Mouse (Mus musculus) midbrain, embryonic 12.5 days (tissue): ENCODE measurements at regions not wholly inside any gene's neighbourhood (a gene's known extent, or its start where the extent isn't known, plus 50 kb on each side); places are given as distances from the start of the nearest gene placed in this dataset.

Experiments
- ATAC-seq: fragments of 200-750 bp; cut with Nextera tagmentation; 2 replicates; pipeline ENCODE4 v1.8.0; 2017; ENCODE audit warnings: low read depth, moderate TSS enrichment, moderate library complexity; ENCODE audit not compliant: low FRiP score
- H3K27ac ChIP-seq: fragments of 300-500 bp; sonication (generic); replicated peaks from 2 replicates; pipeline ENCODE4 v1.5.1; 2016; ENCODE audit warnings: mild to moderate bottlenecking
- H3K27me3 ChIP-seq: fragments of 300-500 bp; sonication (generic); 2 replicates; pipeline ENCODE4 v1.6.1; 2016; ENCODE audit warnings: mild to moderate bottlenecking
- H3K36me3 ChIP-seq: fragments of 300-500 bp; sonication (generic); 2 replicates; pipeline ENCODE4 v1.6.1; 2016
- H3K4me1 ChIP-seq: fragments of 300-500 bp; sonication (generic); 2 replicates; pipeline ENCODE4 v1.6.1; 2016
- H3K4me2 ChIP-seq: fragments of 300-500 bp; sonication (generic); replicated peaks from 2 replicates; pipeline ENCODE4 v1.6.1; 2016; ENCODE audit warnings: mild to moderate bottlenecking, moderate library complexity
- H3K4me3 ChIP-seq: fragments of 300-500 bp; sonication (generic); 2 replicates; pipeline ENCODE4 v1.5.1; 2016; ENCODE audit warnings: mild to moderate bottlenecking
- H3K9ac ChIP-seq: fragments of 300-500 bp; sonication (generic); replicated peaks from 2 replicates; pipeline ENCODE4 v1.6.1; 2016; ENCODE audit warnings: mild to moderate bottlenecking, moderate library complexity
- H3K9me3 ChIP-seq: fragments of 300-500 bp; sonication (generic); 2 replicates; pipeline ENCODE4 v1.6.1; 2016; ENCODE audit warnings: mild to moderate bottlenecking
- WGBS: fragments of 180-500 bp; shearing (Covaris S2); methylation state at CpG from one replicate; pipeline ENCODE4 v1.1.7; 2016; 5-methylcytosine and 5-hydroxymethylcytosine counted together

DNA sequence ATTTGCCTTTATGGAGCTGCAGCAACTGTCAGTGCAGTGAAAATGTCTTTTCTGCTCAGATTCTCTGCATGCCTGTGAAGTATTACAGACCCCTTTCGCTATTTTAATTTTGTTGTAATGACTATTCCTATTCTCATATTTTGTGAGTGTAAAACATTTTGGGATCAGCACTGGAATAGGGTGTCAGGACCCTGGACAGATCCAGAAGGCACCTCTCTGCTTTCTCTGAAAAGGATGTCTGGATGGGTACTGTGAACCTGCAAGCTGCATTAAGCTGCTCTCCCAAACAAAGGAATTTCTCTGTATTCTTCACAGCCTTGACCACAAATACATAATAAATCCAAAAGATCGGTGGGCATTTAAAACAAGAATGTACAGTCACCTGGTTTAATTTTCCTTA is 460.8 kb downstream of the Rapgef2 start:
- Histone ChIP-seq H3K9ac (no peak overlapping the region), H3K4me1 (no peaks in the 10 kb centered on the region), H3K27me3 (no peaks in the 10 kb centered on the region), H3K36me3 (no peaks in the 10 kb centered on the region), H3K27ac (no peak overlapping the region), H3K4me3 (no peak overlapping the region), H3K4me2 (no peak overlapping the region), H3K9me3 (no peaks in the 10 kb centered on the region)
- 56% methylated on average over 2 of the region's 2 CpGs for WGBS
- ATAC-seq = no peak

DNA sequence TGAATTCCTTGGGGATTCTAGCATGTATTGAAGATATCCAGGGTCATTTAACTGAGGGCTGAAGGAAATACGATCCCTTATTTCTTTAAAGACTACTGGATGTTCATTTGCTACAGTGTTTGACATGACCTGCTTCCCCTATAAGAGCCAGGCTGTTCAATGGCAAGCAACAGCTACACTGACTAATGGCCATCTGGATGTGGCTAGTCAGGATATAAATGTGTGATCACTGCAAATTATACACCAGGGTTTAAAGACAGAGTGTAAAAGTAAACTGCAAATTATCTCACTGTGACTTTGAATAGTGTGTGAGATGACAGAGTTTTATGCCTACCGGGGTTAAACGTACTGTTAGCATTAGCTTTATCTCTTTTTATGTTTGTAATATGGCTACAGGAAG is 473.9 kb downstream of the Rapgef2 start:
- no peak overlapping the region for H3K27ac ChIP-seq
- WGBS = 88% methylated on average over 3 of the region's 3 CpGs
- no peak overlapping the region for H3K9ac ChIP-seq
- H3K27me3 ChIP-seq = no peaks in the 10 kb centered on the region
- H3K36me3 ChIP-seq = no peaks in the 10 kb centered on the region
- no peak for ATAC-seq
- no peak overlapping the region for H3K4me2 ChIP-seq
- no peaks in the 10 kb centered on the region for H3K9me3 ChIP-seq
- H3K4me1 ChIP-seq = no peaks in the 10 kb centered on the region
- H3K4me3 ChIP-seq = no peak overlapping the region

DNA sequence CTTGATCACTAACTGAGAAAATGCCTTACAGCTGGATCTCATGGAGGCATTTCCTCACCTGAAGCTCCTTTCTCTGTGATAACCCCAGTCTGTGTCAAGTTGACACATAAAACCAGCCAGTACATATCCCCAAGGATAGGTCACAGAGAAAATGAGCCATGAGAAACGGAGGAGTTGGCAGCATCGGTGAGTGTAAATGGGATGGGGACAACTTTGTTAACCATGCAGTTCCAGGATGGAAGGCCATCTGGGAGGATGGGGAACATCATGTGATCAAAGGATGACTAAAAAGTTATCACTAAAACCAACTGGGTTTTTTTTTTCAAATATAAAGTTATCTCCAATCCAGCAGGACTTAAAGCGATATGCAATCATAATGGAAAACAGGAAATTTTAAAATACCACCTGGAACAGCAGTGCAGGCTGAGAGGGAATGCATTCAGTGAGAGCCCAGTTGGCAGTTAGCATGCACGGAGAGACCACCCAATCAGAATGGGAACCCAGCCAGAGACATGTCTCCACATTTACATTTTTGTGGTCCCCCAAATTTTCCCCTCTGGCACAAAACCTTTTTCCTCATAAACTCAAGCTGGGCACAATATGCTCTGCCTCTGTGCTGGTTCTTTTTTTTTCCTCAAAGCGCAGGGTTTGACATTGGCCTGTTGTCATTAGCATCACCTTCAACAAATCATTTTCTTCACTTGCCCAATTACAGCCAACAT is 475.7 kb downstream of the Rapgef2 start:
- no peak overlapping the region for H3K4me2 ChIP-seq
- H3K4me1 ChIP-seq = no peaks in the 10 kb centered on the region
- H3K36me3 ChIP-seq = no peaks in the 10 kb centered on the region
- no peak overlapping the region for H3K4me3 ChIP-seq
- WGBS = 94% methylated on average over 5 of the region's 5 CpGs
- H3K27ac ChIP-seq = no peak overlapping the region
- no peak for ATAC-seq
- H3K9ac ChIP-seq = no peak overlapping the region
- no peaks in the 10 kb centered on the region for H3K9me3 ChIP-seq
- H3K27me3 ChIP-seq = no peaks in the 10 kb centered on the region

DNA sequence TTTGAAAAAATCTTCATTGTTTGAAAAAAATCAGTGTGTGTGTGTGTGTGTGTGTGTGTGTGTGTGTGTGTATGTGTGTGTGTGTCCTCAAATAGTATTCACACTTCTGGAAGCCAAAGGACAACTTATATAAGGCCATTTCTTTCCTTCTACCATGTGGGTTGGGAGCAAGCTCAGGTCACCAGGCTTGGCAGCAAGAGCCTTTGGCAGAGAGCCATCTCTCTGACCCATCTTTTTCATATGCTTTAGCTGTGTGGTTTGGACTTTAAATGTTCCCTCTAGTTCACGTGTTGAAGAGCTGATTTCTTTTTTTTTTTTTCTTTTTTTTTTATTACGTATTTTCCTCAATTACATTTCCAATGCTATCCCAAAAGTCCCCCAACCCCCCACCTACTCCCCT is 483.1 kb downstream of the Rapgef2 start:
- Histone ChIP-seq H3K4me2 (no peak overlapping the region), H3K9me3 (no peaks in the 10 kb centered on the region), H3K27me3 (no peaks in the 10 kb centered on the region), H3K27ac (no peak overlapping the region), H3K4me3 (no peak overlapping the region), H3K4me1 (no peaks in the 10 kb centered on the region), H3K9ac (no peak overlapping the region), H3K36me3 (no peaks in the 10 kb centered on the region)
- 85% methylated on average over 2 of the region's 2 CpGs for WGBS
- no peak for ATAC-seq

DNA sequence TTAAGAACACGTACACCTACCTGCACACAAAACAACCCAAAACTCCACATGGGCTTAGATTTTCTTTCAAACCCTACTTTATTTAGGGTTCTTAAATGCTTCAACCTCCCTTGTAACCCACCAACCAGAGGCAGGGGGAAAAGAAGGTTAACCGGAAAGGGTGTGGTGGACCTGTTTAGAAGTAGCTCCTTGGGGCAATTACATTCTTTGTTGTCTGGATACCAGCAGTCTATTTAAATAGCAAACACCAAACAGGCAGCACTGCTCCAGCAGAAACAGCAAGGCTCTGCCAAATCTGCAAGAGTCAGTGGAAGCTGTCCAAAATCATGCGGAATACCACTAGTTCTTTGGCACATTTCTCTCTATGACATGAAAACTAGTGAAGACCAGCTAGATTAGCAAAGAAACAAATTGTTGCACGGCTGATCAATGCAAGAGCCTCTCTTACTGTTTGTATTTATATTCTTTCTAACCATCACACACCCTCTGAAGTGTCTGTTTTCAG is 490.3 kb downstream of the Rapgef2 start:
- Histone ChIP-seq H3K27me3 (no peaks in the 10 kb centered on the region), H3K36me3 (no peaks in the 10 kb centered on the region), H3K9ac (no peak overlapping the region), H3K27ac (no peak overlapping the region), H3K9me3 (no peaks in the 10 kb centered on the region), H3K4me2 (no peak overlapping the region), H3K4me1 (peaks cover 2% of the 10 kb centered on the region; the same call in 1 of the 2 replicates), H3K4me3 (no peak overlapping the region)
- WGBS = 87% methylated on average over 4 of the region's 4 CpGs
- no peak for ATAC-seq

DNA sequence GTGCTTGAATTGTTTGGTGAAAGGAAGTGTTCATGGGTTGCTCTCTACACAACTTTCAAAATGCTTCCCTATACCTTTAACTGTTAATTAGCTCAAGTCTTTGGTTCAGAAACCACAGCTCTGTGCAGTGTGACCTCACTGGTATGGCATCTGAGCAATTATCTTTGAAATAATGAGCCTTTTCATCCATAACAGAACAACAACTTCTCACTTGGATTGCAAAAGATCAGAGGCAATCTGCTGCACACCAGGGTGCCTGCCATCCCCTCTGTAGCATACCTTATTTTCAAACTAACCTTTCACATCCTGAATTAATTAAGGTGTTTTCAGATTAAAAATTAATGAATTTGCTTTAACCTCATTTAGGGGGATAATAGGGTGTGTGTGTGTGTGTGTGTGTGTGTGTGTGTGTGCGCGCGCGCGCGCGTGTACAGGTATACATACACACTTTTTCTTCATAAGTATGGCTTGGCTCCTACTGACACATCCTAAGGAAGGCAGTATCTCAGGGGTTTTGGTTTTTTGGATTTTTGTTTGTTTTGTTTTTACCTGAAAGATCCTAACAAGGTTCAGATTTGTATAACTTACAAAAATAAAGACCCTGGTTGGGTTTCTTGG is 493.8 kb downstream of the Rapgef2 start:
- no peak overlapping the region for H3K4me3 ChIP-seq
- no peak overlapping the region for H3K9ac ChIP-seq
- no peak overlapping the region for H3K27ac ChIP-seq
- no peak overlapping the region for H3K4me2 ChIP-seq
- WGBS = 90% methylated on average over 7 of the region's 7 CpGs
- no peaks in the 10 kb centered on the region for H3K9me3 ChIP-seq
- peak; percentile 67 for ATAC-seq
- H3K27me3 ChIP-seq = no peaks in the 10 kb centered on the region
- no peaks in the 10 kb centered on the region for H3K36me3 ChIP-seq
- peaks cover 2% of the 10 kb centered on the region; the same call in 1 of the 2 replicates for H3K4me1 ChIP-seq

DNA sequence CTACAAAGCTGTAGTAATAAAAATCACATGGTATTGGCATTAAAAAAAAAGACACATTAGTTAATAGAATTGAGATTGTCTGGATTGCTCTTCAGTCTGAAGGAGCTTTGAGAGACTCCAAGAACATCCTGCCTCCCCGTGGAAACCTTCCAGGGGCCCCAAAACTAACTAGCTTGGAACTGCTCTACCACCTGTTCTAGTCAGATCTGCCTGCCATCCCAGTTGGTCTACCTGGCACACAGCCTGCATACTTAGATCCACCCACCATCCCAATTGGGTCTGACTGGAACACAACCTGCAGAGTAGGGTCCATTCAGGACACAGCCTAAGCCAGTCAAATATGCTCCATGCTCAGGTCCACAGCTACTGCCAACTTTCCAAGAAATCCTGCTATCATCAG is 503.6 kb downstream of the Rapgef2 start:
- no peak overlapping the region for H3K27ac ChIP-seq
- H3K4me2 ChIP-seq = no peak overlapping the region
- no peaks in the 10 kb centered on the region for H3K4me1 ChIP-seq
- no peaks in the 10 kb centered on the region for H3K9me3 ChIP-seq
- H3K27me3 ChIP-seq = no peaks in the 10 kb centered on the region
- no peaks in the 10 kb centered on the region for H3K36me3 ChIP-seq
- no peak overlapping the region for H3K9ac ChIP-seq
- 85% methylated on average over 1 of the region's 1 CpGs for WGBS
- no peak for ATAC-seq
- H3K4me3 ChIP-seq = no peak overlapping the region

- no peak overlapping the region for H3K27ac ChIP-seq
- H3K4me1 ChIP-seq = 0 out of 2 replicates have a peak, but pooled peaks cover 3% of the 10 kb centered on the region
- no peaks in the 10 kb centered on the region for H3K36me3 ChIP-seq
- no peaks in the 10 kb centered on the region for H3K27me3 ChIP-seq
- H3K4me3 ChIP-seq = no peak overlapping the region
- H3K9me3 ChIP-seq = no peaks in the 10 kb centered on the region
- no peak overlapping the region for H3K9ac ChIP-seq
- peak; percentile 54; the same call in 1 of the 2 replicates for ATAC-seq
- no peak overlapping the region for H3K4me2 ChIP-seq
- 55% methylated on average over 4 of the region's 4 CpGs for WGBS
These were observed 530.4 kb downstream of the Rapgef2 start for GRCm38 (mm10) chr3:78755686-78756476.

GRCm38 (mm10) chr3:78736111-78736510 is 550.2 kb downstream of the Rapgef2 start:
- no peak for ATAC-seq
- no peaks in the 10 kb centered on the region for H3K36me3 ChIP-seq
- H3K4me3 ChIP-seq = no peak overlapping the region
- H3K4me2 ChIP-seq = no peak overlapping the region
- no peaks in the 10 kb centered on the region for H3K27me3 ChIP-seq
- H3K9ac ChIP-seq = no peak overlapping the region
- no peaks in the 10 kb centered on the region for H3K4me1 ChIP-seq
- H3K27ac ChIP-seq = no peak overlapping the region
- H3K9me3 ChIP-seq = no peaks in the 10 kb centered on the region

- H3K27ac ChIP-seq = no peak overlapping the region
- 79% methylated on average over 2 of the region's 2 CpGs for WGBS
- no peaks in the 10 kb centered on the region for H3K27me3 ChIP-seq
- H3K4me2 ChIP-seq = no peak overlapping the region
- H3K4me3 ChIP-seq = no peak overlapping the region
- H3K9me3 ChIP-seq = no peaks in the 10 kb centered on the region
- no peak overlapping the region for H3K9ac ChIP-seq
- H3K4me1 ChIP-seq = no peaks in the 10 kb centered on the region
- ATAC-seq = no peak
- H3K36me3 ChIP-seq = no peaks in the 10 kb centered on the region
These were observed 569.6 kb downstream of the Rapgef2 start for GRCm38 (mm10) chr3:78716691-78717090.

GRCm38 (mm10) chr3:78707687-78708086 is 578.6 kb downstream of the Rapgef2 start:
- 81% methylated on average over 1 of the region's 1 CpGs for WGBS

DNA sequence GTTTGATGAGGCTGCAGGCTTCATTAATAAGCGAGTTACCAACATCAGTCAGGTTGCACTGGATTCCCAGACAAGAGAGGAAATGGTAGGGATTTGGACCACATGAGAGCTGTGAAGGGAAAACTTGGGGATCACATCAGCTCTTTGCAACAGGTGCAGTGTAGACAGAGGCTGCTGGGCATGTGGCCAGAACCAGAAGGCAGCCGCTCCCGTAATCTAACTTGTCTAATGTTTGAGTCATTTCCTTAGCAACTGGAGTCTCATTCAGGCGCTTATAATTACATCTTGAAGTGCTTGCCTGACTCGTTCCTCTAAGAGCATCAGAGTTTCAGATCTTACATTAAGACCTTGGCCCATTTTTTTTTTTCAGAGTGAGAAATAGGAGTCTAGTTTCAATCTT is 587.4 kb downstream of the Rapgef2 start:
- Histone ChIP-seq H3K27me3 (no peaks in the 10 kb centered on the region), H3K4me3 (no peak overlapping the region), H3K9ac (no peak overlapping the region), H3K4me1 (no peaks in the 10 kb centered on the region), H3K9me3 (no peaks in the 10 kb centered on the region), H3K36me3 (no peaks in the 10 kb centered on the region), H3K27ac (no peak overlapping the region), H3K4me2 (no peak overlapping the region)
- ATAC-seq = no peak
- 75% methylated on average over 5 of the region's 5 CpGs for WGBS

More at GRCm38 (mm10) chr3:78707687-78708086, 578.6 kb downstream of the Rapgef2 start:
- no peaks in the 10 kb centered on the region for H3K9me3 ChIP-seq
- no peak overlapping the region for H3K27ac ChIP-seq
- no peak overlapping the region for H3K4me2 ChIP-seq
- no peaks in the 10 kb centered on the region for H3K4me1 ChIP-seq
- H3K9ac ChIP-seq = no peak overlapping the region
- ATAC-seq = no peak
- no peaks in the 10 kb centered on the region for H3K36me3 ChIP-seq
- H3K4me3 ChIP-seq = no peak overlapping the region
- no peaks in the 10 kb centered on the region for H3K27me3 ChIP-seq
